Mouse (Mus musculus): Measurements from ENCODE around the gene Syt13. TPM values are rescaled to one million over a fixed set of nuclear protein-coding genes. Genes with fewer than 3 reads are reported as not detected.

Gene Syt13
- polyA plus RNA-seq, 1 experiment, result 1.6 TPM

DNA sequence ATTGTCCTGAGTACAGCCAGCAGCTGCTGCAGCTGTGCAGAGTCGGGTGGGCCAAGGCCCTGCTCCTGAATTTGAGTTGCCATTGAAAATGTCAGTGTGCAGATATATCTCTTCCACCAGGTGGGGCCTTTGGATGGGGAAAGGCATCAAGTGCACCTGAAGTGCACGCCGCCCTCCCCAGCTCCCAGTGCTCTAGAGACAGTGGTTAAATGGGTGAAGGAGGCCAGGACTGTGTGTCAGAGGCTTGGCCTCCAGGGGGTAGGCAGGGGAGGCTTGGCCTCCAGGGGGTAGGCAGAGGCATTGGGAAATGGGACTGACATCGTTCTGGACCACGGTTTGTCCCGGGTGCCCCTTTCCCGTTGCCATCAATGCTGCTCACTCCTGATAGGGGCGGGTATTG, 51.4 kb downstream of the Syt13 start:
- DNase-seq, result no peak
- 70% methylated on average over 8 of the region's 8 CpGs for WGBS
- Histone ChIP-seq H3K27ac (ENCODE audit: insufficient read depth, low read depth, low read length) (no peak overlapping the region), H3K4me1 (ENCODE audit: control insufficient read depth, insufficient read depth, low read length) (no peaks in the 10 kb centered on the region), H3K27me3 (replicated peaks; ENCODE audit: control insufficient read depth, insufficient read depth, low read length) (no peaks in the 10 kb centered on the region), H3K4me3 (ENCODE audit: insufficient read depth, low read depth, low read length) (no peak overlapping the region), H3K36me3 (ENCODE audit: control insufficient read depth, insufficient read depth, low read length) (no peaks in the 10 kb centered on the region)
- TF ChIP-seq CTCF (conservative IDR thresholded peaks at IDR 0.05; ENCODE audit: insufficient read depth, insufficient read length, low read depth, low read length), result 0 out of 2 replicates have a peak, but pooled peaks have one; percentile 16
- no peak for TF ChIP-seq POLR2A (IDR thresholded peaks at IDR 0.05; ENCODE audit: low read depth, low read length)

DNA sequence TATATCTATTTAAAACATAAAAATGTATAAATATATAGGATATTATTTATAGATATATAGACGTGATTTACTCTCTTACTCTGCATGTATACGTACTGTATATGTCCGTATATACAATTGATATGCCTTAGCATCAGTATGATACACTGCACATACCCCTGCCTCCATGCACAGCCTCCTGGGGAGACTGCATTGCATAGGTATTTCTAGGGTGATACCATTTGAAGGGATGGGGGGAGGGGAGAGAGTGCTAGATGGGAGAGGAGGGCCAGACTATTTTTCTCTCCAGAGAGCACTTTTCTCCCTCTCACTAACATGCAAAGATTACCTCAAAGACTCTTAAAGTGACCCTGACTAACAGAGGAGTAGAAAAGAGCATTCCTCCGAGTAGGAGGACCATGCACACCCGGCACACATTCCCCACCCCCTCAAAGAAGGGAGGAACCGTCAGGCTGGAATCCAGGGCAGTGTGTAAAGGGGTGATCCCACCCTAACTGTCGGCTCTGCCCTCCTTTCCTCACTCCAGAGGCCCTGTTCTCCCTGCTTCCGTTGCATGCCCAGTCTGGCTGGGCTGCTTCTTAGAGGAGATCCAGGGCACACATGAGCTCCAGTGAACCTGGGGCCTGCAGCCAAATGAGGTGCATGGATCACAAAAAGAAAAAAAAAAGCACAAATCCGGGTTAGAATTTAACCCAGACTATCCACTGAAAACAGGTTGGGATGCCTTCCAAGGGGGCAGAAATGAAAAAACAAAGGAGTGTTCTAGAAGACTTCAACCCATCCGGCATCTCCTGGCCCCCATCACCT, 52.3 kb downstream of the Syt13 start:
- H3K27me3 ChIP-seq (replicated peaks; ENCODE audit: control insufficient read depth, insufficient read depth, low read length), result no peaks in the 10 kb centered on the region
- no peaks in the 10 kb centered on the region for H3K4me1 ChIP-seq (ENCODE audit: control insufficient read depth, insufficient read depth, low read length)
- TF ChIP-seq POLR2A (IDR thresholded peaks at IDR 0.05; ENCODE audit: low read depth, low read length) (no peak), CTCF (conservative IDR thresholded peaks at IDR 0.05; ENCODE audit: insufficient read depth, insufficient read length, low read depth, low read length) (no peak)
- H3K36me3 ChIP-seq (ENCODE audit: control insufficient read depth, insufficient read depth, low read length), result no peaks in the 10 kb centered on the region
- peak; percentile 81 for DNase-seq
- no peak overlapping the region for H3K27ac ChIP-seq (ENCODE audit: insufficient read depth, low read depth, low read length)
- WGBS, result 32% methylated on average over 10 of the region's 10 CpGs
- H3K4me3 ChIP-seq (ENCODE audit: insufficient read depth, low read depth, low read length), result no peak overlapping the region

DNA sequence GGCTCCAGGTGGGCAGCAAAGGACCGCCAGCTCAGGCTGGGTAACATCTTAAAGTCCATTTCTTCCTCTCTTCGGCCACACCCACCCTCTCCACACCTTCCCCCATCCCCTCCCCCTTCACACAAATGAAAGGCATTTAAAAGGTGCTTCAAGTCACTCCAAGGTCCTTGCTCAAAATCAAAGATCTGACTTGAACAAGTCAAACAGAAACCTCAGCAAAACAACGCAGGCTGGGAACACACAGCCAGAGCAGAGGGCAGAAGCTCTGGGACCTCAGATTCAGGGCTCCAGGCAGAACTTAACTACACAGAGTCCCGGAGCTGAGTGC, 52.9 kb downstream of the Syt13 start:
- Histone ChIP-seq H3K27ac (ENCODE audit: insufficient read depth, low read depth, low read length) (no peak overlapping the region), H3K4me1 (ENCODE audit: control insufficient read depth, insufficient read depth, low read length) (no peaks in the 10 kb centered on the region), H3K36me3 (ENCODE audit: control insufficient read depth, insufficient read depth, low read length) (no peaks in the 10 kb centered on the region), H3K4me3 (ENCODE audit: insufficient read depth, low read depth, low read length) (no peak overlapping the region), H3K27me3 (replicated peaks; ENCODE audit: control insufficient read depth, insufficient read depth, low read length) (no peaks in the 10 kb centered on the region)
- DNase-seq, result no peak
- 33% methylated on average over 4 of the region's 4 CpGs for WGBS
- TF ChIP-seq CTCF (conservative IDR thresholded peaks at IDR 0.05; ENCODE audit: insufficient read depth, insufficient read length, low read depth, low read length) (no peak), POLR2A (IDR thresholded peaks at IDR 0.05; ENCODE audit: low read depth, low read length) (no peak)

DNA sequence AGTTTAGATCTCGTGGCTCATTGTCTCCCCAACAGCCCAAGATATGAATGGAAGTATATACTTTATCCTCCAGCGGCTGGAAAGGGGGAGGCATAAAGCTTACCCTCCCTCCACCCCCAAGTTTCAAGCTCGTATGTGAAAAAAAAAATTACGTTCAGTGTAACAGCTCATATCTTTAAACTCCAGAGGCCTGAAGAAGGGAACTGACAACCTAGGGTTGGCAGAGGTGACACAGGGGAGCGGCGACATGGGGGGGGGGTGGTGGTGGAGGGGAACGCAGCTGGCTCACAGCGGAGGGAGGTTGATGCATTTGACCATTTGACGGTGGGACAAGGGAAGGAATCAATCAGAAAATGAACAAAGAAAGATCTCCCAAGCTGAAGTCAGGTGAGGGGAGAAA, 56.2 kb downstream of the Syt13 start:
- 83% methylated on average over 9 of the region's 9 CpGs for WGBS

DNA sequence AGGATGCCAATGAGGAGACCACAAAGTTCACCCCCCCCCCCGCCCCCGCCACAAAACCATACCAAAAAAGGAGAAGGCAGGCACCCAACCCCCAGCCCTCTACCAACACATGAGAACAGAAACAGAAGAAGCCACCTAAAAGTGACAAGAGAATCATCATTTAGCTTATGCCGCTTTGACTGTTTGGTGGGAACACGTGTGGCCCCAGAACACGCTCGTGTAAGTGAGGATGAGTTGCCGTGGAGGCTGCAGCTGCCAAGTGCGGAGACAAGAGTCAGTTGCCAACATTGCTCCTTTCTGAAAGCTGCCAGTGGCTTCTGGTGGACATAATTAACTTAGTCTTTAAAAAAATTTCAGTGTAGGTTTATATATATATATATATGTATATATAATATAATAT, 56.6 kb downstream of the Syt13 start:
- H3K4me3 ChIP-seq (ENCODE audit: insufficient read depth, low read depth, low read length), result no peak overlapping the region
- 96% methylated on average over 8 of the region's 8 CpGs for WGBS
- H3K27me3 ChIP-seq (replicated peaks; ENCODE audit: control insufficient read depth, insufficient read depth, low read length), result no peaks in the 10 kb centered on the region
- no peak for TF ChIP-seq CTCF (conservative IDR thresholded peaks at IDR 0.05; ENCODE audit: insufficient read depth, insufficient read length, low read depth, low read length)
- no peak for TF ChIP-seq POLR2A (IDR thresholded peaks at IDR 0.05; ENCODE audit: low read depth, low read length)
- no peaks in the 10 kb centered on the region for H3K4me1 ChIP-seq (ENCODE audit: control insufficient read depth, insufficient read depth, low read length)
- H3K36me3 ChIP-seq (ENCODE audit: control insufficient read depth, insufficient read depth, low read length), result no peaks in the 10 kb centered on the region
- no peak for DNase-seq
- H3K27ac ChIP-seq (ENCODE audit: insufficient read depth, low read depth, low read length), result no peak overlapping the region

More for the DNA sequence above, 56.2 kb downstream of the Syt13 start:
- Histone ChIP-seq H3K36me3 (ENCODE audit: control insufficient read depth, insufficient read depth, low read length) (no peaks in the 10 kb centered on the region), H3K27ac (ENCODE audit: insufficient read depth, low read depth, low read length) (no peak overlapping the region), H3K4me3 (ENCODE audit: insufficient read depth, low read depth, low read length) (no peak overlapping the region), H3K27me3 (replicated peaks; ENCODE audit: control insufficient read depth, insufficient read depth, low read length) (no peaks in the 10 kb centered on the region), H3K4me1 (ENCODE audit: control insufficient read depth, insufficient read depth, low read length) (no peaks in the 10 kb centered on the region)
- DNase-seq, result no peak
- TF ChIP-seq POLR2A (IDR thresholded peaks at IDR 0.05; ENCODE audit: low read depth, low read length) (no peak), CTCF (conservative IDR thresholded peaks at IDR 0.05; ENCODE audit: insufficient read depth, insufficient read length, low read depth, low read length) (no peak)

DNA sequence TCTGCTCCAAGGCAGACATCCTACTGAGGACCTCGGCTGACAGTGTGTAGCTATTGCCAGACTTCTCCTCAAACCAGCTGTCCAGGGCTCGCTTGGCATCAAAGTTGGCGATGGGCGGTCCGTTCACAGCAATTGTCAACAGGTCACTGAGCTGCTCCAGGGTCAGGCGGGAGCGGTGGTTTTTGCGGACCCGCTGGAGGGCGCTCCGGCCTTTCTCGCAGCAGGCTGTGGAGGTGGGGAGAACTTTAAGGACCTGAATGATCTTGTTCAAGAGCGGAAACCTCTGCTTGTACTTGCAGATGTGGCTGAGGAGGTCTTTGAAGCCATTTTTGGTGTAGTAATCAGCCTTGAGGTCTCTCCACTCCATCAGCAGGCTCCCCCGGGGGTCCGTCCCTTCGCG, 57.2 kb downstream of the Syt13 start:
- Histone ChIP-seq H3K4me1 (ENCODE audit: control insufficient read depth, insufficient read depth, low read length) (no peaks in the 10 kb centered on the region), H3K27ac (ENCODE audit: insufficient read depth, low read depth, low read length) (no peak overlapping the region), H3K36me3 (ENCODE audit: control insufficient read depth, insufficient read depth, low read length) (no peaks in the 10 kb centered on the region), H3K27me3 (replicated peaks; ENCODE audit: control insufficient read depth, insufficient read depth, low read length) (no peaks in the 10 kb centered on the region), H3K4me3 (ENCODE audit: insufficient read depth, low read depth, low read length) (no peak overlapping the region)
- DNase-seq, result no peak
- WGBS, result 90% methylated on average over 17 of the region's 17 CpGs
- TF ChIP-seq CTCF (conservative IDR thresholded peaks at IDR 0.05; ENCODE audit: insufficient read depth, insufficient read length, low read depth, low read length) (no peak), POLR2A (IDR thresholded peaks at IDR 0.05; ENCODE audit: low read depth, low read length) (no peak)

DNA sequence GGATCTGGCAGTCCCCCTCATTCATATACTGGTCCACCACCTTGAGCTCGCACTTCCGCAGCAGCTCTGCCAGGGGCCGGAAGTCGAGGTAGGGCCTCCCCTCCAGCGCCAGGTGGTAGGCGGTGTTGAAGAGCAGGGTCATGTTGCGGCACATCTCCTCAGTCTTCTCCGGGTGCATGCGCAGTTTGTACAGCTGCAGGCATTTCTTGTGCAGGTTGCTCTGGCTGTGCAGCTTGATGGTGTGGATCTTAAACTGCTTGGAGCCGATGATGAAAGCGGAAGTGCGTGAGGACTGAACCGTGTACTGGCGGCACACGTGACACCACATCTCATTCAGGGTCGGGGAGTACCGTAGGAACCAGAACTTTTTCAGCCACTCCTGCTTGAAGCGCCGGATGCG, 58.7 kb downstream of the Syt13 start:
- TF ChIP-seq CTCF (conservative IDR thresholded peaks at IDR 0.05; ENCODE audit: insufficient read depth, insufficient read length, low read depth, low read length) (no peak), POLR2A (IDR thresholded peaks at IDR 0.05; ENCODE audit: low read depth, low read length) (no peak)
- Histone ChIP-seq H3K27ac (ENCODE audit: insufficient read depth, low read depth, low read length) (no peak overlapping the region), H3K4me1 (ENCODE audit: control insufficient read depth, insufficient read depth, low read length) (no peaks in the 10 kb centered on the region), H3K4me3 (ENCODE audit: insufficient read depth, low read depth, low read length) (no peak overlapping the region), H3K36me3 (ENCODE audit: control insufficient read depth, insufficient read depth, low read length) (no peaks in the 10 kb centered on the region), H3K27me3 (replicated peaks; ENCODE audit: control insufficient read depth, insufficient read depth, low read length) (no peaks in the 10 kb centered on the region)
- 96% methylated on average over 20 of the region's 20 CpGs for WGBS
- no peak for DNase-seq

All from kidney, adult 2 months (tissue).